Mouse (Mus musculus) heart, embryonic 16.5 days (tissue): ENCODE measurements around the gene Specc1. TPM values are rescaled to one million over a fixed set of nuclear protein-coding genes. Genes with fewer than 3 reads are reported as not detected.

Experiments used
- ATAC-seq: fragments of 200-750 bp; cut with Nextera tagmentation; replicated peaks from 2 replicates; pipeline ENCODE4 v1.8.0; 2017; ENCODE audit warnings: moderate number of reproducible peaks; ENCODE audit not compliant: insufficient read depth, low FRiP score; ENCODE audit errors: extremely low read depth
- H3K27ac ChIP-seq: fragments of 300-500 bp; sonication (generic); 2 replicates; pipeline ENCODE4 v1.5.1; 2014; ENCODE audit warnings: mild to moderate bottlenecking, low read length, control low read depth, moderate library complexity
- H3K27me3 ChIP-seq: fragments of 300-500 bp; sonication (generic); 2 replicates; pipeline ENCODE4 v1.6.1; 2014; ENCODE audit warnings: low read length, mixed read lengths; ENCODE audit not compliant: control insufficient read depth, insufficient read depth
- H3K36me3 ChIP-seq: fragments of 300-500 bp; sonication (generic); 2 replicates; pipeline ENCODE4 v1.6.1; 2014; ENCODE audit not compliant: control insufficient read depth, insufficient read depth
- H3K4me1 ChIP-seq: fragments of 300-500 bp; sonication (generic); 2 replicates; pipeline ENCODE4 v1.6.1; 2014; ENCODE audit warnings: low read length, mixed read lengths; ENCODE audit not compliant: control insufficient read depth, insufficient read depth
- H3K4me2 ChIP-seq: fragments of 300-500 bp; sonication (generic); 2 replicates; pipeline ENCODE4 v1.6.1; 2014; ENCODE audit warnings: low read depth, mild to moderate bottlenecking, control low read depth, low read length
- H3K4me3 ChIP-seq: fragments of 300-500 bp; sonication (generic); 2 replicates; pipeline ENCODE4 v1.5.1; 2014; ENCODE audit warnings: mild to moderate bottlenecking, control low read depth, low read length
- H3K9ac ChIP-seq: fragments of 300-500 bp; sonication (generic); 2 replicates; pipeline ENCODE4 v1.6.1; 2014; ENCODE audit warnings: low read length, control low read depth
- H3K9me3 ChIP-seq: fragments of 300-500 bp; sonication (generic); replicated peaks from 2 replicates; pipeline ENCODE4 v1.6.1; 2016; ENCODE audit warnings: low read length; ENCODE audit not compliant: control insufficient read depth
- WGBS: fragments of 180-500 bp; shearing (Covaris S2); extraction: QIAGEN DNeasy Blood & Tissue Kit; methylation state at CpG from one replicate; pipeline ENCODE4 v1.1.7; 2014; 5-methylcytosine and 5-hydroxymethylcytosine counted together
- polyA plus RNA-seq: library from polyadenylated mRNA; unstranded; fragments of >200 nt; fragmentation: Nextera tagmentation; extraction: Ambion mirVana; gene quantifications from 2 replicates; pipeline ENCODE4 v1.2.1, GENCODE M21; 2015

The Specc1 gene
- polyA plus RNA-seq, 1 experiment from 2014 or later = 9.3 TPM

DNA sequence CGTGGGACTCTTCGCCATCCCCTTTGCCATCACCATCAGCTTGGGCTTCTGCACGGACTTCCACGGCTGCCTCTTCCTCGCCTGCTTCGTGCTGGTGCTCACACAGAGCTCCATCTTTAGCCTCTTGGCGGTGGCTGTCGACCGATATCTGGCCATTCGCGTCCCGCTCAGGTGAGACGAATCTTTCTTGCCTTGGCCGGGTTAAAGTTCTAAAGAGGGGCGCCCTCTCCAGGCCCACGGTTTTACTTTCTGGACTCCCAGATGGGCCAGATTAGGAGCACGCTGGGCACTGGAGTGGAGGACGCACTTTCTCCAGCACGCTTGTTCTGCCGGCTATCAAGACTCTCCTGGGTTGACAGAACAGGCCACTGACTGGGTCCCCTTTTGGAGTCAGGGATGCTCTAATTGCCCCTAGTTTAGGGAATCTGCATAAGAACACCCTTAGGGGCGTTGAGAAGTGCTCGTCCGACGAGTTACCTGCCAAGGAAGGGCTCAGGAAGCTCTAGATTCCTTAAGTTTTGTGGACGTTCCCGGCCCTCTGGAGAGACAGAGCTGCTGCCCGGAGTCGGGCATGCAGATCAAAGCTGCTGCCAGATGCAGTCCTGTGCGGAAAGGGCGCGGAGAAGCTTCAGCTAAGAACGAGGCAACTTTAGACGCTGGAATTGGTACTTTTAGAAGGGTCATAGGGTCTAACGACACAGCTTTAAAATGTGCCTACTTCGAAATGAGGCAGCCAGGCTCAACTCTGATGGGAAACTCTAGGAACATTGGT, 292.9 kb downstream of the Specc1 start:
- 4% methylated on average over 35 of the region's 35 CpGs for WGBS
- Histone ChIP-seq H3K27me3 (peaks cover 20% of the 10 kb centered on the region), H3K27ac (no peak overlapping the region), H3K9ac (peak overlapping the region; percentile 51), H3K4me3 (peak overlapping the region; percentile 67), H3K4me1 (peaks cover 4% of the 10 kb centered on the region; the same call in 1 of the 2 replicates), H3K4me2 (peak overlapping the region; percentile 88), H3K36me3 (no peaks in the 10 kb centered on the region), H3K9me3 (0 out of 2 replicates have a peak, but pooled peaks cover 4% of the 10 kb centered on the region)
- ATAC-seq = peak; percentile 9; the same call in 1 of the 2 replicates

- Histone ChIP-seq H3K4me1 (peaks cover 4% of the 10 kb centered on the region; the same call in 1 of the 2 replicates), H3K27ac (no peak overlapping the region), H3K27me3 (peaks cover 20% of the 10 kb centered on the region), H3K36me3 (no peaks in the 10 kb centered on the region), H3K4me3 (no peak overlapping the region), H3K9ac (no peak overlapping the region), H3K4me2 (no peak overlapping the region), H3K9me3 (no peaks in the 10 kb centered on the region)
- WGBS = 57% methylated on average over 11 of the region's 11 CpGs
- no peak for ATAC-seq
Measured at GRCm38 (mm10) chr11:62251047-62251446, 294.5 kb downstream of the Specc1 start.

- Histone ChIP-seq H3K27ac (no peak overlapping the region), H3K27me3 (peaks cover 20% of the 10 kb centered on the region), H3K4me3 (no peak overlapping the region), H3K36me3 (no peaks in the 10 kb centered on the region), H3K9me3 (no peaks in the 10 kb centered on the region), H3K9ac (no peak overlapping the region), H3K4me1 (peaks cover 4% of the 10 kb centered on the region; the same call in 1 of the 2 replicates), H3K4me2 (no peak overlapping the region)
- WGBS = 74% methylated on average over 5 of the region's 5 CpGs
- ATAC-seq = no peak
Measured at GRCm38 (mm10) chr11:62253380-62253779, 296.8 kb downstream of the Specc1 start.

- Histone ChIP-seq H3K4me2 (no peak overlapping the region), H3K27ac (no peak overlapping the region), H3K4me1 (no peaks in the 10 kb centered on the region), H3K4me3 (no peak overlapping the region), H3K9ac (no peak overlapping the region), H3K9me3 (no peaks in the 10 kb centered on the region), H3K27me3 (no peaks in the 10 kb centered on the region), H3K36me3 (no peaks in the 10 kb centered on the region)
- no peak for ATAC-seq
- 52% methylated on average over 5 of the region's 5 CpGs for WGBS
Measured at GRCm38 (mm10) chr11:62259214-62259613, 302.7 kb downstream of the Specc1 start.

DNA sequence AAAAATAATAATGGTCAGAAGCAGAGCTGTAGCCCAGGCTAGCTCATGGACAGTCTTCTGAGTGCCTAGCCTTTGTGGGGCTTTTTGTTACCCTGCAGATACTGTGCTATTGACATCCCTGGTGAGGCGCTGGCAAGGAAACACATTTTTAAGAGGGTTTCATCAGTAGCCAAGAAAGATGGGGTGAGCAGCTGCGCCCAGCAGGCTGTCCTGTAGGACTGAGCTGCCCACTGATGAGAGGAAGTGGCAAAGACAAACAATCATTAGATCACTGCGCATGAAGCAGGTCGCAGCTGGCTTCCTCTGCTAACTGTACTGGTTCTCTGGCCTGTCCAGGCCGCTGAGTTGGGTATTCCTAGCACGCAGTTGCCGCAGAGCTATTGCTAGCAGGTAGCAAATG, 307.0 kb downstream of the Specc1 start:
- ATAC-seq = no peak
- WGBS = 70% methylated on average over 7 of the region's 7 CpGs

GRCm38 (mm10) chr11:62264018-62264417, 307.5 kb downstream of the Specc1 start:
- no peaks in the 10 kb centered on the region for H3K9me3 ChIP-seq
- no peak overlapping the region for H3K27ac ChIP-seq
- 37% methylated on average over 7 of the region's 7 CpGs for WGBS
- H3K36me3 ChIP-seq = no peaks in the 10 kb centered on the region
- H3K4me1 ChIP-seq = no peaks in the 10 kb centered on the region
- H3K27me3 ChIP-seq = no peaks in the 10 kb centered on the region
- ATAC-seq = no peak
- H3K4me3 ChIP-seq = no peak overlapping the region
- no peak overlapping the region for H3K4me2 ChIP-seq
- no peak overlapping the region for H3K9ac ChIP-seq

More for the DNA sequence above, 307.0 kb downstream of the Specc1 start:
- H3K4me2 ChIP-seq = no peak overlapping the region
- no peaks in the 10 kb centered on the region for H3K4me1 ChIP-seq
- H3K27ac ChIP-seq = no peak overlapping the region
- H3K36me3 ChIP-seq = no peaks in the 10 kb centered on the region
- H3K9ac ChIP-seq = no peak overlapping the region
- no peak overlapping the region for H3K4me3 ChIP-seq
- H3K27me3 ChIP-seq = no peaks in the 10 kb centered on the region
- no peaks in the 10 kb centered on the region for H3K9me3 ChIP-seq

- Histone ChIP-seq H3K27ac (no peak overlapping the region), H3K9me3 (no peaks in the 10 kb centered on the region), H3K27me3 (no peaks in the 10 kb centered on the region), H3K4me1 (no peaks in the 10 kb centered on the region), H3K9ac (no peak overlapping the region), H3K4me3 (no peak overlapping the region), H3K36me3 (no peaks in the 10 kb centered on the region), H3K4me2 (no peak overlapping the region)
- no peak for ATAC-seq
- 84% methylated on average over 7 of the region's 7 CpGs for WGBS
Measured at GRCm38 (mm10) chr11:62265642-62266041, 309.1 kb downstream of the Specc1 start.

- H3K9ac ChIP-seq = no peak overlapping the region
- H3K27me3 ChIP-seq = no peaks in the 10 kb centered on the region
- no peak for ATAC-seq
- H3K9me3 ChIP-seq = no peaks in the 10 kb centered on the region
- no peaks in the 10 kb centered on the region for H3K4me1 ChIP-seq
- H3K4me3 ChIP-seq = no peak overlapping the region
- no peak overlapping the region for H3K27ac ChIP-seq
- no peaks in the 10 kb centered on the region for H3K36me3 ChIP-seq
- no peak overlapping the region for H3K4me2 ChIP-seq
- 52% methylated on average over 17 of the region's 17 CpGs for WGBS
Measured at GRCm38 (mm10) chr11:62266466-62267214, 310.1 kb downstream of the Specc1 start.

DNA sequence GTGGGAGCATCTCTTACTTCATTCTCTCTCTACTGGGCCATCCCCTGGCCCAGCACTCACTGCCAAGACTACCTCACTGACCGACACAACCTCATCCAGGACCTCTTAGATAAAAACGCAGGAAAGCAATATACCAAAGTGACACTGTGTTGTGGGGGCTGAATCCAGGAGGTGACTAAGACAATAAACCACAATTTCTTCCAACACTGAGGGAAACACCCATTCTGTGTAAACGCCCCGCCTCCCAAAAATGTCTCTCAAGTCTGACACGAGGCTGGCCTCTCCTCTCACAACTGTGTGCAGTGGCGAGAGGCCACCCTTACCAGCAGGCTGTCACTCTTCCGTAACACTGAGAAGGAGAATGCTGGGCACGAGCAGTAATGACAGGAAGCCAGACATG, 311.8 kb downstream of the Specc1 start:
- Histone ChIP-seq H3K36me3 (no peaks in the 10 kb centered on the region), H3K9me3 (no peaks in the 10 kb centered on the region), H3K4me3 (no peak overlapping the region), H3K27me3 (no peaks in the 10 kb centered on the region), H3K9ac (no peak overlapping the region), H3K4me2 (no peak overlapping the region), H3K27ac (no peak overlapping the region), H3K4me1 (no peaks in the 10 kb centered on the region)
- WGBS = 74% methylated on average over 8 of the region's 8 CpGs
- ATAC-seq = no peak
